In the genomic region with DNA sequence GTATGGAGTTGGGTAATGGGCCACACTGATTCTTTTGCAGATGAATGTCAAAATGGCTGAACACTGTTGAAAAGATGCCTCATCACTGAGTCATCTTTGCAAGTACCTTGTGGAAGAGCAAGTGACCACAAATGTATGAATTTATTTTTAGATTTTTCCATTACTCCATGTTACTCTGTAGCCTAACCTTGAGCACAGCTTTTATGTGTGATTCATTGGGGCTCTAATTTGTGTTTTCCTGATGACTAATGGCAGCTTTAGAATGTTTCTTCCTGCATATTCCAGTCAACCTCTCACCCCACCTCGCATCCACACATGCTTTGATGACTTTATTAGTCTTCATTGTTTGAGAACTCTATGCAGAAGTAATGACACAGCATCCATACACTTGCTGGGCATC, we compare ENCODE assay signal across 28 mouse cellular contexts. TPM values are rescaled to one million over a fixed set of nuclear protein-coding genes. Genes with fewer than 3 reads are reported as not detected.
A peak's percentile ranks its signal among the peaks of the same experiment; 100 is the strongest.
DNase-seq lines count a peak whose midpoint lies in the region; ATAC-seq and TF ChIP-seq lines count a peak whose summit lies in the region.
"Had no signal": no experiment of that assay in that cellular context is flagged by ENCODE, and none has a peak within 500 bp of the region (broad histone marks: within the 10 kb centered on the region; RNA-seq: fewer than 3 reads in every experiment).

No protein-coding gene starts in this region.

- DNase-seq in adrenal gland, adult 2 months, result peak; percentile 42
- no peak for DNase-seq in adrenal gland, adult 8-10 months
- peak; percentile 97 for DNase-seq in 3T3-L1 (ENCODE audit: low read depth, low spot score)
- DNase-seq in CH12.LX (ENCODE audit: extremely low read depth), result peak; percentile 36
- peak; percentile 85 for DNase-seq in Patski (ENCODE audit: low read depth, low spot score)
- no peak for DNase-seq in cerebellum, adult 11 months
- DNase-seq: adrenal gland, postnatal 25 days; B cell, adult 2 months; cerebellum, adult 9-10 months; cerebellum, postnatal 14 days; gastrocnemius, postnatal 10 days; gastrocnemius, postnatal 36 days; heart, postnatal 10 days; heart, postnatal 36 days; kidney, adult 11 months; kidney, adult 9 months had no signal

- H3K27ac ChIP-seq in CH12.LX (ENCODE audit: insufficient read depth, low read depth), result no peak overlapping the region
- H3K27ac ChIP-seq: forebrain, embryonic 12.5 days; forebrain, embryonic 15.5 days; heart, embryonic 15.5 days; hindbrain, embryonic 10.5 days; hindbrain, embryonic 13.5 days; intestine, embryonic 15.5 days had no signal

- CTCF ChIA-PET in Patski (lab: Charles Lee), result no interaction called here

- no peaks in the 10 kb centered on the region for H3K27me3 ChIP-seq in CH12.LX (replicated peaks)
- H3K27me3 ChIP-seq in Patski, result no peaks in the 10 kb centered on the region
- H3K27me3 ChIP-seq: forebrain, embryonic 12.5 days; heart, embryonic 12.5 days; heart, embryonic 15.5 days; intestine, embryonic 15.5 days had no signal

- H3K9me3 ChIP-seq in CH12.LX (replicated peaks; ENCODE audit: low read length), result peaks cover 6% of the 10 kb centered on the region
- H3K9me3 ChIP-seq: forebrain, embryonic 12.5 days; forebrain, embryonic 15.5 days; heart, embryonic 12.5 days; heart, embryonic 15.5 days; hindbrain, embryonic 10.5 days; hindbrain, embryonic 13.5 days; intestine, embryonic 15.5 days had no signal

- no peak overlapping the region for H3K9ac ChIP-seq in CH12.LX (ENCODE audit: insufficient read depth, low read depth)
- H3K9ac ChIP-seq: forebrain, embryonic 12.5 days; forebrain, embryonic 15.5 days; heart, embryonic 12.5 days; heart, embryonic 15.5 days; hindbrain, embryonic 13.5 days; intestine, embryonic 15.5 days had no signal

- peak; percentile 93 for ATAC-seq in Patski
- no peak for ATAC-seq in erythroid progenitor cell, adult 5-6 weeks (replicated peaks; ENCODE audit: low FRiP score, poor library complexity, severe bottlenecking)
- no peak for ATAC-seq in erythroblast, adult 5-6 weeks (replicated peaks; ENCODE audit: low FRiP score, poor library complexity, severe bottlenecking)
- ATAC-seq: activated CD4-positive, CD25-positive, alpha-beta regulatory T cell, adult 4 months; CD4-positive, CD25-positive, alpha-beta regulatory T cell, adult 4 months; forebrain, embryonic 15.5 days; hindbrain, embryonic 16.5 days; intestine, embryonic 15.5 days had no signal

- dilution Hi-C loops in CH12.LX (cut with MboI; ENCODE audit: extremely low pct_ligation_motif_present, extremely low pct_unique_long_range_greater_than_20kb, low sequenced_read_pairs), result no loop called here

- TF ChIP-seq POLR2A in CH12.LX (IDR thresholded peaks at IDR 0.05; ENCODE audit: low read depth, low read length), result no peak

- TF ChIP-seq CTCF in CH12.LX (conservative IDR thresholded peaks at IDR 0.05 in 1 of 2, IDR thresholded peaks at IDR 0.05 in 1 of 2; ENCODE audit: low read depth in 2 of 2, low read length in 2 of 2), result no peak
- no peak for TF ChIP-seq CTCF in Patski (IDR thresholded peaks at IDR 0.05)

- TF ChIP-seq EP300 in CH12.LX (IDR thresholded peaks at IDR 0.05; ENCODE audit: low read length), result peak; percentile 63; the same call in 1 of the 2 replicates

- TF ChIP-seq RAD21 in CH12.LX (IDR thresholded peaks at IDR 0.05; ENCODE audit: low read depth, low read length), result no peak

- no peaks in the 10 kb centered on the region for H3K79me2 ChIP-seq in CH12.LX (replicated peaks; ENCODE audit: control insufficient read depth, extremely low read depth, insufficient read depth, poor library complexity, severe bottlenecking)

- H3K4me2 ChIP-seq in CH12.LX (ENCODE audit: insufficient read depth, low read depth, poor library complexity, severe bottlenecking), result no peak overlapping the region
- H3K4me2 ChIP-seq: forebrain, embryonic 12.5 days; forebrain, embryonic 15.5 days; heart, embryonic 12.5 days; heart, embryonic 15.5 days; hindbrain, embryonic 13.5 days; intestine, embryonic 15.5 days had no signal

- H3K4me1 ChIP-seq in CH12.LX (ENCODE audit: control insufficient read depth in 1 of 2, insufficient read depth in 2 of 2), result peaks cover 7 to 14% of the 10 kb centered on the region in 2 experiments; a peak in 3 of 4 replicates
- H3K4me1 ChIP-seq: forebrain, embryonic 12.5 days; forebrain, embryonic 15.5 days; heart, embryonic 12.5 days; heart, embryonic 15.5 days; hindbrain, embryonic 10.5 days; hindbrain, embryonic 13.5 days; intestine, embryonic 15.5 days had no signal

- in situ Hi-C loops in CH12.LX (cut with MboI; ENCODE audit: low pct_ligation_motif_present, low pct_unique_long_range_greater_than_20kb, low sequenced_read_pairs), result no loop called here
- in situ Hi-C loops in Patski (cut with MboI; ENCODE audit: low pct_unique_long_range_greater_than_20kb), result no loop called here

- H3K36me3 ChIP-seq in CH12.LX (replicated peaks in 1 of 2; ENCODE audit: control insufficient read depth in 1 of 2, insufficient read depth in 1 of 2, low read length in 1 of 2), result no peaks in the 10 kb centered on the region
- H3K36me3 ChIP-seq: forebrain, embryonic 12.5 days; forebrain, embryonic 15.5 days; heart, embryonic 12.5 days; heart, embryonic 15.5 days; hindbrain, embryonic 10.5 days; hindbrain, embryonic 13.5 days; intestine, embryonic 15.5 days had no signal

- POLR2A ChIA-PET in Patski (lab: Charles Lee), result interaction anchor here (0.8 kb wide), 2 partner anchors 18 to 24 kb away, joined by 3 read pairs; no protein-coding TSS in a partner anchor

- no peak overlapping the region for H3K4me3 ChIP-seq in CH12.LX (replicated peaks in 1 of 3; ENCODE audit: low read depth in 2 of 3, low read length in 2 of 3, poor library complexity in 1 of 3)
- H3K4me3 ChIP-seq: forebrain, embryonic 12.5 days; forebrain, embryonic 15.5 days; heart, embryonic 12.5 days; heart, embryonic 15.5 days; hindbrain, embryonic 10.5 days; hindbrain, embryonic 13.5 days; intestine, embryonic 15.5 days had no signal

TF ChIP-seq in CH12.LX, 34 proteins besides CTCF, POLR2A, EP300 and RAD21 (continues in another document):
- TF ChIP-seq MYC (IDR thresholded peaks at IDR 0.05; ENCODE audit: low read depth, low read length) (no peak), RCOR1 (conservative IDR thresholded peaks at IDR 0.05; ENCODE audit: low read depth, low read length) (no peak), POLR2AphosphoS2 (IDR thresholded peaks at IDR 0.05; ENCODE audit: low read depth, low read length) (no peak), ZC3H11A (IDR thresholded peaks at IDR 0.05; ENCODE audit: low read depth, low read length) (no peak), USF2 (conservative IDR thresholded peaks at IDR 0.05; ENCODE audit: low read depth, low read length) (no peak), NRF1 (IDR thresholded peaks at IDR 0.05; ENCODE audit: low read depth, low read length) (no peak), MAX (IDR thresholded peaks at IDR 0.05; ENCODE audit: low read length) (no peak), ZKSCAN1 (IDR thresholded peaks at IDR 0.05; ENCODE audit: borderline replicate concordance, low read depth, low read length) (no peak), ETS1 (conservative IDR thresholded peaks at IDR 0.05; ENCODE audit: low read depth, low read length) (peak; percentile 81), ZNF384 (IDR thresholded peaks at IDR 0.05; ENCODE audit: low read depth, low read length) (no peak), TCF12 (IDR thresholded peaks at IDR 0.05; ENCODE audit: low read depth, low read length) (no peak), SMC3 (IDR thresholded peaks at IDR 0.05; ENCODE audit: low read depth, low read length) (no peak), BHLHE40 (IDR thresholded peaks at IDR 0.05; ENCODE audit: low read depth, low read length) (no peak), JUND (conservative IDR thresholded peaks at IDR 0.05; ENCODE audit: low read depth, low read length) (peak; percentile 61; the same call in 1 of the 2 replicates), MAFK (IDR thresholded peaks at IDR 0.05; ENCODE audit: insufficient replicate concordance, low read length) (no peak)

RNA-seq across cellular contexts. Expression of a gene that starts 16.8 kb away (rescaled TPM):
- 10 to 100 TPM; 27.3 to 30.7 TPM for total RNA-seq in adrenal gland, adult 2 months (2021)
- polyA plus RNA-seq in adrenal gland, adult 2 months (2012; rRNA removed), result 3.8 and 5.0 TPM in 2 replicates
- 10 to 100 TPM; 30.6 to 35.3 (median 33.9) TPM for total RNA-seq in adrenal gland, adult 8-10 months (2022)
- total RNA-seq in CH12.LX (2012; rRNA removed) (10.5 and 11.4 TPM in 2 replicates), CH12.LX (2014; rRNA removed) (20.5 and 23.6 TPM in 2 replicates)
- polyA plus RNA-seq in CH12.LX (2012; ENCODE audit: insufficient read length, low read depth) (7.8 and 9.0 TPM in 2 replicates), Patski (2021) (42.7 TPM)
- 1.1 TPM in 1 of 2 replicates, not detected in the other for total RNA-seq in erythroid progenitor cell, adult 5-6 weeks (2015; ENCODE audit: low replicate concordance)
- 0.90 and 1.5 TPM in 2 replicates for total RNA-seq in erythroid progenitor cell, adult 5-6 weeks (2017; ENCODE audit: low replicate concordance)
- total RNA-seq in erythroblast, adult 5-6 weeks (2015; ENCODE audit: low replicate concordance), result 0.42 TPM in 1 of 2 replicates, not detected in the other
- total RNA-seq in erythroblast, adult 5-6 weeks (2017; ENCODE audit: low replicate concordance), result 0.43 and 0.56 TPM in 2 replicates

RNA-seq across cellular contexts. Expression of a gene that starts 19.1 kb away (rescaled TPM):
- total RNA-seq in adrenal gland, adult 2 months (2021), result 10 to 100 TPM; 24.8 to 35.7 TPM
- 39.1 and 42.4 TPM in 2 replicates for polyA plus RNA-seq in adrenal gland, adult 2 months (2012; rRNA removed)
- total RNA-seq in adrenal gland, adult 8-10 months (2022), result 10 to 100 TPM; 30.2 to 38.8 (median 32.1) TPM
- total RNA-seq in CH12.LX (2012; rRNA removed) (23.4 and 25.5 TPM in 2 replicates), CH12.LX (2014; rRNA removed) (53.4 and 60.3 TPM in 2 replicates)
- polyA plus RNA-seq in CH12.LX (2012; ENCODE audit: insufficient read length, low read depth) (42.0 and 42.3 TPM in 2 replicates), Patski (2021) (29.3 TPM)
- total RNA-seq in erythroid progenitor cell, adult 5-6 weeks (2015; ENCODE audit: low replicate concordance), result 5.8 and 6.7 TPM in 2 replicates
- 8.6 and 29.0 TPM in 2 replicates for total RNA-seq in erythroid progenitor cell, adult 5-6 weeks (2017; ENCODE audit: low replicate concordance)
- 3.1 and 20.2 TPM in 2 replicates for total RNA-seq in erythroblast, adult 5-6 weeks (2015; ENCODE audit: low replicate concordance)
- 5.0 and 5.4 TPM in 2 replicates for total RNA-seq in erythroblast, adult 5-6 weeks (2017; ENCODE audit: low replicate concordance)

RNA-seq across cellular contexts. Expression of a gene that starts 45.8 kb away (rescaled TPM):
- total RNA-seq in adrenal gland, adult 2 months (2021), result 10 to 100 TPM; 80.0 to 89.7 TPM
- 48.4 and 55.7 TPM in 2 replicates for polyA plus RNA-seq in adrenal gland, adult 2 months (2012; rRNA removed)
- 10 to 100 TPM; 77.7 to 98.6 (median 87.0) TPM for total RNA-seq in adrenal gland, adult 8-10 months (2022)
- 0.50 and 0.85 TPM in 2 replicates for total RNA-seq in CH12.LX (2012; rRNA removed)
- total RNA-seq in CH12.LX (2014; rRNA removed), result not detected in 2 replicates
- not detected in 2 replicates for polyA plus RNA-seq in CH12.LX (2012; ENCODE audit: insufficient read length, low read depth)
- polyA plus RNA-seq in Patski (2021), result 11.4 TPM
- 19.1 and 28.9 TPM in 2 replicates for total RNA-seq in erythroid progenitor cell, adult 5-6 weeks (2015; ENCODE audit: low replicate concordance)
- 23.1 and 24.3 TPM in 2 replicates for total RNA-seq in erythroid progenitor cell, adult 5-6 weeks (2017; ENCODE audit: low replicate concordance)
- 28.0 and 56.3 TPM in 2 replicates for total RNA-seq in erythroblast, adult 5-6 weeks (2015; ENCODE audit: low replicate concordance)
- total RNA-seq in erythroblast, adult 5-6 weeks (2017; ENCODE audit: low replicate concordance), result 24.2 and 44.2 TPM in 2 replicates

Comparison
In these comparisons a context has a peak if more than half of its experiments do, and no peak if none do; other contexts are left out.
1. DNase-seq: peak in adrenal gland, adult 2 months (single experiment), 3T3-L1 (single experiment), CH12.LX (single experiment) and Patski (single experiment); none in adrenal gland, adult 8-10 months (single experiment) and cerebellum, adult 11 months (single experiment).
2. RNA of a gene that starts 16.8 kb away (total RNA-seq): 30.6 to 35.3 TPM in adrenal gland, adult 8-10 months, 27.3 to 30.7 TPM in adrenal gland, adult 2 months and 10.5 to 23.6 TPM in CH12.LX; 0.90 to 1.5 TPM in erythroid progenitor cell, adult 5-6 weeks and 0.42 to 0.56 TPM in erythroblast, adult 5-6 weeks; every median in the first group is over 4 times any median in the second.
3. RNA of a gene that starts 45.8 kb away (total RNA-seq): 77.7 to 98.6 TPM in adrenal gland, adult 8-10 months, 80.0 to 89.7 TPM in adrenal gland, adult 2 months, 24.2 to 56.3 TPM in erythroblast, adult 5-6 weeks and 19.1 to 28.9 TPM in erythroid progenitor cell, adult 5-6 weeks; 0.50 to 0.85 TPM in CH12.LX; every median in the first group is over 10 times any median in the second.